Mouse (Mus musculus) G1E (cell line): Measurements from ENCODE around the gene Qsox2. TPM values are rescaled to one million over a fixed set of nuclear protein-coding genes. Genes with fewer than 3 reads are reported as not detected.

ENCODE experiments used
- ATAC-seq: 2 replicates; pipeline ENCODE4 v1.8.0; 2016; ENCODE audit warnings: mild to moderate bottlenecking; ENCODE audit not compliant: insufficient number of reproducible peaks, poor library complexity, low FRiP score, severe bottlenecking; ENCODE audit errors: extremely low read depth
- DNase-seq: peaks from one replicate; pipeline ENCODE4 v3.0.0; 2012; ENCODE audit warnings: low spot score
- H3K27me3 ChIP-seq: 2 replicates; pipeline ENCODE4 v1.6.1; 2012; ENCODE audit warnings: mild to moderate bottlenecking, low read length, inconsistent platforms; ENCODE audit not compliant: insufficient read depth
- H3K36me3 ChIP-seq: replicated peaks from 2 replicates; pipeline ENCODE3; 2012; ENCODE audit warnings: mild to moderate bottlenecking, inconsistent platforms
- H3K4me1 ChIP-seq: 2 replicates; pipeline ENCODE4 v1.6.1; 2012; ENCODE audit warnings: low read depth, low read length, inconsistent platforms, mixed read lengths; ENCODE audit not compliant: insufficient read depth
- H3K4me3 ChIP-seq: 2 replicates; pipeline ENCODE4 v1.5.1; 2012; ENCODE audit warnings: low read depth, mild to moderate bottlenecking, inconsistent platforms, low read length, moderate library complexity, mixed read lengths
- H3K9me3 ChIP-seq: replicated peaks from 2 replicates; pipeline ENCODE4 v1.6.1; 2012; ENCODE audit warnings: inconsistent platforms
- CTCF ChIP-seq: IDR thresholded peaks from 2 replicates; pipeline ENCODE4 v1.5.1; 2012; ENCODE audit warnings: low read depth, low read length, inconsistent platforms, mixed read lengths
- GATA1 ChIP-seq: IDR thresholded peaks from 2 replicates; pipeline ENCODE4 v1.6.1; 2012; ENCODE audit warnings: borderline replicate concordance, low read length, inconsistent platforms, mixed read lengths
- GATA2 ChIP-seq: IDR thresholded peaks from 2 replicates; pipeline ENCODE4 v1.6.1; 2012; ENCODE audit warnings: low read depth, low read length, inconsistent platforms, borderline replicate concordance
- POLR2AphosphoS5 ChIP-seq: IDR thresholded peaks from 2 replicates; pipeline ENCODE4 v1.6.1; 2012; ENCODE audit warnings: low read depth, low read length, inconsistent platforms; ENCODE audit not compliant: insufficient replicate concordance
- TAL1 ChIP-seq: conservative IDR thresholded peaks from 2 replicates; pipeline ENCODE4 v1.6.1; 2012; ENCODE audit warnings: low read depth, low read length, inconsistent platforms, mixed read lengths
- polyA plus RNA-seq: library from polyadenylated mRNA; stranded (reverse); fragments of >175 nt; gene quantifications from 2 replicates; pipeline ENCODE4 v1.2.3, GENCODE M21; 2012
- total RNA-seq, 2 experiments: library from RNA; stranded (forward) in 1 of 2; stranded (reverse) in 1 of 2; fragments of 200-1000 nt in 1 of 2; fragments of >200 nt in 1 of 2; fragmentation: Nextera tagmentation in 1 of 2; gene quantifications; 2 replicates each; pipeline ENCODE4 v1.2.3; 2014 to 2017

Gene Qsox2
- total and polyA plus RNA-seq, 3 experiments, result 6.8 to 10.8 (median 7.6) TPM

GRCm38 (mm10) chr2:26231366-26231765, 6.0 kb downstream of the Qsox2 start:
- Histone ChIP-seq H3K27me3 (no peaks in the 10 kb centered on the region), H3K36me3 (peaks cover 79% of the 10 kb centered on the region), H3K4me1 (peaks cover 53% of the 10 kb centered on the region), H3K9me3 (no peaks in the 10 kb centered on the region), H3K4me3 (no peak overlapping the region)
- ATAC-seq, result no peak
- no peak for DNase-seq
- TF ChIP-seq GATA1 (no peak), CTCF (no peak), POLR2AphosphoS5 (no peak), GATA2 (no peak), TAL1 (no peak)

DNA sequence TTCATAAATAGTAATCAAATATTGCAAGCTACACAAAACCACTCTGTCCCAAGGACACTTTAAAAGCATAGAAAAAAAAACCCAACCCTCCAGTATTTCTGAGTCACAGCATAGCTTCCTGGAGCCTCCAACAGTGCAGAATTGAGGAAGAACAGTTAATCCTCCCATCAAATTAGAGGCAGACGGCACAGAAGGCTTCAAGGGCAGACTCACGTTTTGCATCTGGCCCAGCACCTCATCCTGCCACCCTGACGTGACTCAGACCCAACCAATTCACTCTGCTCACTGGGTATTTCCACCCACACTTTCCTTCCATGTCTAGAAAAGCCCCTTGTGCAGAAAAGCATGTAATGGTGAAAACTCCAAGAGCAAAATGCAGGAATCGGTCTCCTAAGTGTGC, 7.1 kb downstream of the Qsox2 start:
- ATAC-seq (no peak), DNase-seq (no peak)
- no peak overlapping the region for H3K4me3 ChIP-seq
- H3K9me3 ChIP-seq, result no peaks in the 10 kb centered on the region
- H3K27me3 ChIP-seq, result no peaks in the 10 kb centered on the region
- no peak for TF ChIP-seq GATA2
- TF ChIP-seq TAL1, result no peak
- TF ChIP-seq POLR2AphosphoS5, result no peak
- no peak for TF ChIP-seq GATA1
- TF ChIP-seq CTCF, result no peak
- peaks cover 88% of the 10 kb centered on the region for H3K36me3 ChIP-seq
- peaks cover 42% of the 10 kb centered on the region for H3K4me1 ChIP-seq

- Histone ChIP-seq H3K4me3 (no peak overlapping the region), H3K9me3 (no peaks in the 10 kb centered on the region), H3K4me1 (peaks cover 20% of the 10 kb centered on the region), H3K36me3 (peaks cover 94% of the 10 kb centered on the region), H3K27me3 (no peaks in the 10 kb centered on the region)
- DNase-seq, result peak; percentile 65
- TF ChIP-seq GATA2, result no peak
- peak; percentile 66 for TF ChIP-seq CTCF
- peak; percentile 22; the same call in 1 of the 2 replicates for ATAC-seq
Observed at GRCm38 (mm10) chr2:26227788-26228187, 9.5 kb downstream of the Qsox2 start.

DNA sequence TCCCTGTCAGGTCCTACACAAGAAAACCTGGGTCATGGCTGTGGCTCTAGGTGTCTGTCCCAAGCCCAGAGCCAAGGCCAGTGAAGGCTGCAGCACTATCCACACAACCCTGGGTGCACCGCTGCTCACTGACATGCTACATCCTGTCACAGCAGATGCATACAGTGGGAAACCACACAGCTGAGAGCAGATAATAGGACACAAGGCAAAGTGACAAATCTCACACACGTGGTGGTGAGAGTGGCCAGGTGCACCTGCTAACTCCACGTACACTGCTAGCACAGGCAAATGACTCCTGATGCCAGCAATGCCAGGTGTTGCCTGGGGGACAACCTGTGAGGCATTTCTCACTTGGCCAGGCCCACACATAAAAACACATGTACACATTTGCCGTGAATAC, 12.1 kb downstream of the Qsox2 start:
- DNase-seq (no peak), ATAC-seq (no peak)
- Histone ChIP-seq H3K4me1 (no peaks in the 10 kb centered on the region; the same call in none of the 2 replicates), H3K9me3 (no peaks in the 10 kb centered on the region), H3K4me3 (no peak overlapping the region), H3K27me3 (no peaks in the 10 kb centered on the region), H3K36me3 (peaks cover 95% of the 10 kb centered on the region)
- TF ChIP-seq GATA2 (no peak), GATA1 (no peak), POLR2AphosphoS5 (no peak), CTCF (no peak), TAL1 (no peak)

- peaks cover 97% of the 10 kb centered on the region for H3K36me3 ChIP-seq
- TF ChIP-seq POLR2AphosphoS5 (no peak), GATA1 (no peak), TAL1 (no peak), CTCF (no peak), GATA2 (no peak)
- DNase-seq, result no peak
- no peak for ATAC-seq
- no peak overlapping the region for H3K4me3 ChIP-seq
- no peaks in the 10 kb centered on the region for H3K9me3 ChIP-seq
- H3K4me1 ChIP-seq, result no peaks in the 10 kb centered on the region; the same call in none of the 2 replicates
- no peaks in the 10 kb centered on the region for H3K27me3 ChIP-seq
Observed at GRCm38 (mm10) chr2:26223961-26224360, 13.4 kb downstream of the Qsox2 start.

- H3K9me3 ChIP-seq, result no peaks in the 10 kb centered on the region
- no peaks in the 10 kb centered on the region for H3K4me1 ChIP-seq
- ATAC-seq (no peak), DNase-seq (peak; percentile 40)
- TF ChIP-seq GATA1 (no peak), POLR2AphosphoS5 (no peak), TAL1 (no peak; the same call in 1 of the 2 replicates), GATA2 (no peak), CTCF (no peak)
- H3K4me3 ChIP-seq, result no peak overlapping the region
- no peaks in the 10 kb centered on the region for H3K27me3 ChIP-seq
- H3K36me3 ChIP-seq, result peaks cover 97% of the 10 kb centered on the region
Observed at GRCm38 (mm10) chr2:26214526-26214925, 22.8 kb downstream of the Qsox2 start.

DNA sequence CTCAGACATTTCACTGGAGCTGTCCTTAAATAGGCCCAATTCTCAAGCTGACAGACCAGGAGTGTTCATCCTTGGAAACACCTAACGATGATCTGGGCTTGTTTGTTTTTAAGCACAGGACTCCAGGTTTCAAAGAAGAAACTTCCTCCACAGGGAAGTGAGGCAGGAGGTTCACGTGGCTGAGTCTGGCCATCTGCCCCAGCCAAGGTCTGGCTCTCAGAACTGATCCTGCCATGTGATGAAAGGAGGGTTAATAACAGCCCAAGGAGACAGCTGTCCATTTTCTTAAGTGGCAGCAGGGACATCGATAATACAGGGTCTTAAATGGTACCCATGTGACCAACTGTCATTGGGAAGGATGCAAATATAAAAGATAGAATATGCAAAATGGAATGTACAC, 27.8 kb downstream of the Qsox2 start:
- no peak for TF ChIP-seq TAL1
- no peak for TF ChIP-seq GATA2
- TF ChIP-seq GATA1, result no peak
- no peak for TF ChIP-seq POLR2AphosphoS5
- TF ChIP-seq CTCF, result no peak
- H3K36me3 ChIP-seq, result peaks cover 59% of the 10 kb centered on the region
- no peaks in the 10 kb centered on the region for H3K9me3 ChIP-seq
- peaks cover 10% of the 10 kb centered on the region; the same call in 1 of the 2 replicates for H3K27me3 ChIP-seq
- no peak for DNase-seq
- no peak overlapping the region for H3K4me3 ChIP-seq
- peaks cover 5% of the 10 kb centered on the region; the same call in 1 of the 2 replicates for H3K4me1 ChIP-seq
- ATAC-seq, result no peak
